Mouse (Mus musculus): ENCODE measurements around the gene March4. TPM values are rescaled to one million over a fixed set of nuclear protein-coding genes. Genes with fewer than 3 reads are reported as not detected.
A peak's percentile ranks its signal among the peaks of the same experiment; 100 is the strongest.

Gene March4
- polyA plus RNA-seq, 1 experiment from 2014 or later, result not detected

GRCm38 (mm10) chr1:72578351-72578750 lies 41.6 kb upstream of the March4 start:
- H3K9ac ChIP-seq (replicated peaks), result no peak overlapping the region
- no peak for ATAC-seq
- no peaks in the 10 kb centered on the region for H3K4me1 ChIP-seq (ENCODE audit: insufficient read depth)
- no peaks in the 10 kb centered on the region for H3K36me3 ChIP-seq (replicated peaks; ENCODE audit: insufficient read depth, low read length)
- H3K27me3 ChIP-seq (ENCODE audit: insufficient read depth, low read length), result peaks cover 6% of the 10 kb centered on the region; the same call in 1 of the 2 replicates
- H3K4me3 ChIP-seq (ENCODE audit: low read depth, low read length), result no peak overlapping the region
- WGBS (ENCODE audit: insufficient replicate concordance), result 34% methylated on average over 15 of the region's 15 CpGs
- H3K9me3 ChIP-seq (ENCODE audit: low read length), result no peaks in the 10 kb centered on the region
- no peak overlapping the region for H3K27ac ChIP-seq (ENCODE audit: low read depth)
- no peak for DNase-seq
- TF ChIP-seq CTCF (IDR thresholded peaks at IDR 0.05; ENCODE audit: low read depth), result no peak
- H3K4me2 ChIP-seq (ENCODE audit: low read depth, low read length), result no peak overlapping the region

- H3K27ac ChIP-seq (ENCODE audit: low read depth), result no peak overlapping the region
- TF ChIP-seq CTCF (IDR thresholded peaks at IDR 0.05; ENCODE audit: low read depth) (no peak), EP300 (IDR thresholded peaks at IDR 0.05; ENCODE audit: low read depth) (no peak)
- 49% methylated on average over 12 of the region's 12 CpGs for WGBS (ENCODE audit: insufficient replicate concordance)
- no peak overlapping the region for H3K4me3 ChIP-seq (ENCODE audit: low read depth, low read length)
- peaks cover 6% of the 10 kb centered on the region; the same call in 1 of the 2 replicates for H3K27me3 ChIP-seq (ENCODE audit: insufficient read depth, low read length)
- H3K36me3 ChIP-seq (replicated peaks; ENCODE audit: insufficient read depth, low read length), result no peaks in the 10 kb centered on the region
- H3K9me3 ChIP-seq (ENCODE audit: low read length), result no peaks in the 10 kb centered on the region
- ATAC-seq (no peak), DNase-seq (no peak)
- no peaks in the 10 kb centered on the region for H3K4me1 ChIP-seq (ENCODE audit: insufficient read depth)
- no peak overlapping the region for H3K9ac ChIP-seq (replicated peaks)
- H3K4me2 ChIP-seq (ENCODE audit: low read depth, low read length), result no peak overlapping the region
Observed at GRCm38 (mm10) chr1:72577481-72577922, 40.8 kb upstream of the March4 start.

GRCm38 (mm10) chr1:72575121-72575520 lies 38.4 kb upstream of the March4 start:
- peak; percentile 59 for TF ChIP-seq CTCF (IDR thresholded peaks at IDR 0.05; ENCODE audit: low read depth)
- no peak for TF ChIP-seq EP300 (IDR thresholded peaks at IDR 0.05; ENCODE audit: low read depth)
- H3K9ac ChIP-seq (replicated peaks), result no peak overlapping the region
- H3K27ac ChIP-seq (ENCODE audit: low read depth), result no peak overlapping the region
- no peaks in the 10 kb centered on the region for H3K9me3 ChIP-seq (ENCODE audit: low read length)
- peaks cover 6% of the 10 kb centered on the region; the same call in 1 of the 2 replicates for H3K27me3 ChIP-seq (ENCODE audit: insufficient read depth, low read length)
- ATAC-seq (no peak), DNase-seq (no peak)
- H3K4me3 ChIP-seq (ENCODE audit: low read depth, low read length), result no peak overlapping the region
- no peaks in the 10 kb centered on the region for H3K36me3 ChIP-seq (replicated peaks; ENCODE audit: insufficient read depth, low read length)
- H3K4me2 ChIP-seq (ENCODE audit: low read depth, low read length), result no peak overlapping the region
- no peaks in the 10 kb centered on the region for H3K4me1 ChIP-seq (ENCODE audit: insufficient read depth)
- WGBS (ENCODE audit: insufficient replicate concordance), result 42% methylated on average over 4 of the region's 4 CpGs

GRCm38 (mm10) chr1:72574608-72575007 lies 37.9 kb upstream of the March4 start:
- Histone ChIP-seq H3K27me3 (ENCODE audit: insufficient read depth, low read length) (peaks cover 6% of the 10 kb centered on the region; the same call in 1 of the 2 replicates), H3K36me3 (replicated peaks; ENCODE audit: insufficient read depth, low read length) (no peaks in the 10 kb centered on the region), H3K9me3 (ENCODE audit: low read length) (no peaks in the 10 kb centered on the region), H3K4me1 (ENCODE audit: insufficient read depth) (no peaks in the 10 kb centered on the region), H3K4me2 (ENCODE audit: low read depth, low read length) (no peak overlapping the region), H3K4me3 (ENCODE audit: low read depth, low read length) (no peak overlapping the region), H3K9ac (replicated peaks) (no peak overlapping the region), H3K27ac (ENCODE audit: low read depth) (no peak overlapping the region)
- ATAC-seq (no peak), DNase-seq (no peak)
- TF ChIP-seq EP300 (IDR thresholded peaks at IDR 0.05; ENCODE audit: low read depth) (no peak), CTCF (IDR thresholded peaks at IDR 0.05; ENCODE audit: low read depth) (no peak)
- WGBS (ENCODE audit: insufficient replicate concordance), result 52% methylated on average over 7 of the region's 7 CpGs

- Histone ChIP-seq H3K9me3 (ENCODE audit: low read length) (no peaks in the 10 kb centered on the region), H3K4me3 (ENCODE audit: low read depth, low read length) (no peak overlapping the region), H3K4me1 (ENCODE audit: insufficient read depth) (no peaks in the 10 kb centered on the region), H3K36me3 (replicated peaks; ENCODE audit: insufficient read depth, low read length) (no peaks in the 10 kb centered on the region), H3K9ac (replicated peaks) (no peak overlapping the region), H3K27ac (ENCODE audit: low read depth) (no peak overlapping the region), H3K27me3 (ENCODE audit: insufficient read depth, low read length) (peaks cover 6% of the 10 kb centered on the region; the same call in 1 of the 2 replicates), H3K4me2 (ENCODE audit: low read depth, low read length) (no peak overlapping the region)
- WGBS (ENCODE audit: insufficient replicate concordance), result 67% methylated on average over 7 of the region's 7 CpGs
- DNase-seq, result no peak
- no peak for ATAC-seq
- TF ChIP-seq CTCF (IDR thresholded peaks at IDR 0.05; ENCODE audit: low read depth) (no peak), EP300 (IDR thresholded peaks at IDR 0.05; ENCODE audit: low read depth) (no peak)
Observed at GRCm38 (mm10) chr1:72574047-72574446, 37.3 kb upstream of the March4 start.

- H3K27ac ChIP-seq (ENCODE audit: low read depth), result no peak overlapping the region
- H3K36me3 ChIP-seq (replicated peaks; ENCODE audit: insufficient read depth, low read length), result no peaks in the 10 kb centered on the region
- H3K9me3 ChIP-seq (ENCODE audit: low read length), result no peaks in the 10 kb centered on the region
- H3K4me1 ChIP-seq (ENCODE audit: insufficient read depth), result no peaks in the 10 kb centered on the region
- DNase-seq (no peak), ATAC-seq (no peak)
- H3K4me2 ChIP-seq (ENCODE audit: low read depth, low read length), result no peak overlapping the region
- no peak overlapping the region for H3K4me3 ChIP-seq (ENCODE audit: low read depth, low read length)
- TF ChIP-seq EP300 (IDR thresholded peaks at IDR 0.05; ENCODE audit: low read depth), result no peak
- no peak for TF ChIP-seq CTCF (IDR thresholded peaks at IDR 0.05; ENCODE audit: low read depth)
- H3K9ac ChIP-seq (replicated peaks), result no peak overlapping the region
- no peaks in the 10 kb centered on the region for H3K27me3 ChIP-seq (ENCODE audit: insufficient read depth, low read length)
- 64% methylated on average over 8 of the region's 8 CpGs for WGBS (ENCODE audit: insufficient replicate concordance)
Observed at GRCm38 (mm10) chr1:72568725-72569124, 32.0 kb upstream of the March4 start.

GRCm38 (mm10) chr1:72567056-72567455 lies 30.3 kb upstream of the March4 start:
- no peaks in the 10 kb centered on the region for H3K27me3 ChIP-seq (ENCODE audit: insufficient read depth, low read length)
- no peaks in the 10 kb centered on the region for H3K36me3 ChIP-seq (replicated peaks; ENCODE audit: insufficient read depth, low read length)
- H3K9me3 ChIP-seq (ENCODE audit: low read length), result no peaks in the 10 kb centered on the region
- no peak for DNase-seq
- ATAC-seq, result no peak
- H3K27ac ChIP-seq (ENCODE audit: low read depth), result no peak overlapping the region
- H3K4me2 ChIP-seq (ENCODE audit: low read depth, low read length), result no peak overlapping the region
- no peak overlapping the region for H3K4me3 ChIP-seq (ENCODE audit: low read depth, low read length)
- no peak overlapping the region for H3K9ac ChIP-seq (replicated peaks)
- TF ChIP-seq CTCF (IDR thresholded peaks at IDR 0.05; ENCODE audit: low read depth), result no peak
- H3K4me1 ChIP-seq (ENCODE audit: insufficient read depth), result no peaks in the 10 kb centered on the region
- WGBS (ENCODE audit: insufficient replicate concordance), result 32% methylated on average over 9 of the region's 9 CpGs

All from liver, postnatal 0 days (tissue).